Mouse (Mus musculus): ENCODE data around the gene Pp2d1. TPM values are rescaled to one million over a fixed set of nuclear protein-coding genes. Genes with fewer than 3 reads are reported as not detected.
A peak's percentile ranks its signal among the peaks of the same experiment; 100 is the strongest.
"Not testable (repeated sequence)": the region's sequence is repeated elsewhere in the genome, so short reads cannot be mapped to it uniquely, and the experiment has no call there.

Gene Pp2d1
- polyA plus RNA-seq, 1 experiment from 2014 or later: 0.15 TPM

DNA sequence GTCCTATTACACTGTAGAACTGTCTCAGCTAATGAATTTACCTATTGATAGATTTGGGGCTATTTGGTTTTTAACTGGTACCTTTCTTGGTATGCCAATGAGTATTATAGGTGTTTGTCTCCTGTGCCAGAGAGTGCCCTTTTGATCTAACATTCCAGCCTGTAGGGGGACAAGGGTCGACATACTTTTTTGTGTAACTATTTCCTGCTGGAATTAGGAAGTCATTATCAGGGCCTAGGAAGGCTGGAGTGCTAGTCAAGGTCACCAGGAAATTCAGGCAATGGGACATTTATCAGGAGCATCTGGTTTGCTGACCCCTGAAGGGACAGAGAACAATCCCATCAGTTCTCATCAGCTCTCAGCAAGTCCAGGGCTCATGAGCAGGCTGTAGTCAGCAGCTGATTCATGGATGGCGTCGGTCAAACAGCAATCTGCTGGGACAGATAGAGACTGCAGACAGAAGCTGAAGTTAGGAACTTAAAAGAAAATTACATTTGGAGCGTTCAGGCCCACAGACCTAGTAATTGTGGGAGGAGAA, 33.8 kb upstream of the Pp2d1 start:
- Histone ChIP-seq H3K36me3 (no peaks in the 10 kb centered on the region), H3K4me1 (peaks cover 25% of the 10 kb centered on the region), H3K27me3 (ENCODE audit: low read depth, poor library complexity, severe bottlenecking) (no peaks in the 10 kb centered on the region), H3K4me3 (no peak overlapping the region), H3K9me3 (replicated peaks) (no peaks in the 10 kb centered on the region), H3K27ac (replicated peaks) (no peak overlapping the region)
- no peak for DNase-seq (ENCODE audit: low spot score)
- 73% methylated on average over 4 of the region's 4 CpGs for WGBS

DNA sequence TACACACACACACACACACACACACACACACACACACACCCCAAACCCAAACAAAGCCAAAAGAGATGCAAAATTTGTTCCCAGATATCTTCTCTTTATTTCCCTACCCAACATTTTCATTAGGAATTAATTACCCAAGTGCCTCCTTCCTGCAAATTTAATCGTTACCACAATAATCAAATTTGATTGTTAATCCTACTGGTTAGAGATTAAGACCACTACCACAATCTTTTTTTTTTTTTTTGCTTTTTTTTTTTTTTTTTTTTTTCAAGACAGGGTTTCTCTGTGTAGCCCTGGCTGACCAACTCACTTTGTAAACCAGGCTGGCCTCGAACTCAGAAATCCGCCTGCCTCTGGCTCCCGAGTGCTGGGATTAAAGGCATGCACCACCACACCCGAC, 31.7 kb upstream of the Pp2d1 start:
- peaks cover 35% of the 10 kb centered on the region for H3K4me1 ChIP-seq
- DNase-seq (ENCODE audit: low spot score); H3K9me3 ChIP-seq (replicated peaks); H3K27ac ChIP-seq (replicated peaks); H3K27me3 ChIP-seq (ENCODE audit: low read depth, poor library complexity, severe bottlenecking); H3K36me3 ChIP-seq; H3K4me3 ChIP-seq: not testable (repeated sequence)
- 86% methylated on average over 5 of the region's 5 CpGs for WGBS

DNA sequence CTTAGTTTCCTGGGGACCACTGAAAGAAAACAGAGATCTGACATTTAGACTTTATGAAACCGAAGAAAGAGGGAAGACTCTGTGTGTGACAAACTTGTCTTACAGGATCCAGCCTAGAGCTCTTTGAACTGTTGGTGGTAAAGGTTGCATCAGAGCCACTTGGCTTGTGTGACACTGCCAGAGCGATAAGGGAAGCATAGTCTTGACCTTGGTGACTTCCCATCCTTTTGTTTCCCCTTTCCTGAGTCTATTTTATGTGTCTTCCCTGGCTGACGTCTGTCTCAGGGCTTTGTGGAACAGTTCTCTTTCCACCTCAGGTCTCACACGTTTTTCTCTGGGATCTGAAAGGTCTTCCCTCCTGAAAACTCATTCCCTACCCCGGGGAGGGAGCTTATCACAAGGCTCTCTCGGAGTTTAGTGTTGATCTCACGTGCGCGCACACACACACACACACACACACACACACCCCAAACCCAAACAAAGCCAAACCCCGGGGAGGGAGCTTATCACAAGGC, 31.2 kb upstream of the Pp2d1 start:
- H3K27me3 ChIP-seq (ENCODE audit: low read depth, poor library complexity, severe bottlenecking): no peaks in the 10 kb centered on the region
- H3K9me3 ChIP-seq (replicated peaks): no peaks in the 10 kb centered on the region
- 38% methylated on average over 10 of the region's 10 CpGs for WGBS
- H3K4me1 ChIP-seq: peaks cover 38% of the 10 kb centered on the region
- 0 out of 2 replicates have a peak overlapping the region, but pooled peaks have one; percentile 28 for H3K27ac ChIP-seq (replicated peaks)
- DNase-seq (ENCODE audit: low spot score): no peak
- no peak overlapping the region for H3K4me3 ChIP-seq
- no peaks in the 10 kb centered on the region for H3K36me3 ChIP-seq

DNA sequence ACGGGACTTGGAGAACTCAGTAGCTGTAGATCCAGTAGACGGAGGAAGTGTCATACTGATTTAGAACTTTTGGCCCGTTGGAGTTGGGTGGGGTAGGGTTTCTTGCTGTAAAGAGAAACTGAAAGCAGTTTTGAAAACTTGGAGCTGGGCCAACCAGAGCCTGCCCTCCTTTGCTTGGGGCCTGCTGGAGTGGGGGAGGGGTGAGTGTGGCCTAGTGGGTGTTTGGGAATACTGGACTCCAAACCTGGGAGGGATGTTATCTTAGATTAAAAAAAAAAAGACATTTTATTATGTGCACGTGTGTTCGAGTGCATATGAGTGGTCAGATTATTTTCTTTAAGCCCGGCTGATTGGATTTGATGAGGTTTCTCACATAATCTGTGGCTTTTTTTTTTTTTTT, 30.6 kb upstream of the Pp2d1 start:
- Histone ChIP-seq H3K9me3 (replicated peaks) (no peaks in the 10 kb centered on the region), H3K27me3 (ENCODE audit: low read depth, poor library complexity, severe bottlenecking) (no peaks in the 10 kb centered on the region), H3K4me3 (no peak overlapping the region), H3K36me3 (no peaks in the 10 kb centered on the region), H3K27ac (replicated peaks) (no peak overlapping the region), H3K4me1 (peaks cover 38% of the 10 kb centered on the region)
- 65% methylated on average over 6 of the region's 6 CpGs for WGBS
- DNase-seq (ENCODE audit: low spot score): no peak

DNA sequence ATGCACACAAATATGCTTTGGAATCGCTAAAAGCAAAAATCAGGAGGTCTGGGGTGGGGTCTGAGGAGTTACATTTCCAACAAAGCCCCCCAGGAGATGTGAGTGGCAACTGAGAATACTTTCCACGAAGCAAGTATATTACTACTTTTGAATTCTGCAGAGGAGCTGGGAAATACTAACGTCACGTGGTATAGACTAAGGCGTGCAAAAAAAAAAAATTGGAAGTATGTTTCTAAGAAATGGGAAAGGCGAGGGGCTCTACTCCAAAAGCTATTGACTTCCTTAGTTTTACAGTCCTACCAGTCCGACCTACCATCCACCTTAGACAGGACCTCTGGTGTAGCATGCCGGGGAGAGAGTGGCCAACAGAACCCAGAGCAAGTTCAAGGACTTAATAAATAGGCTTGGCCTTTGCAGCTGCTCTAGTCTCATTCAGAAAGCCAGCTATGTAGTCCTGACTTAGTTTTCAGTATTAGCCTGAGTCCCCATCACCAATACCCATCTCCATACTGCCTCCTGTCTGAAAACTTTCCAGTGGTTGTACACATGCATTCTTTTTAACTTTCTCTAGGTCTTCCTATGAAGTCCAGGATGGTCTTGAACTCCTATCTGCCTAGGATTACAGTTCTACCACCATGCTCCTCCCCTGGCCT, 29.6 kb upstream of the Pp2d1 start:
- H3K36me3 ChIP-seq: no peaks in the 10 kb centered on the region
- peak overlapping the region; percentile 99 for H3K27ac ChIP-seq (replicated peaks)
- H3K27me3 ChIP-seq (ENCODE audit: low read depth, poor library complexity, severe bottlenecking): no peaks in the 10 kb centered on the region
- no peak for DNase-seq (ENCODE audit: low spot score)
- WGBS: 32% methylated on average over 8 of the region's 8 CpGs
- peak overlapping the region; percentile 90 for H3K4me3 ChIP-seq
- H3K4me1 ChIP-seq: peaks cover 38% of the 10 kb centered on the region
- no peaks in the 10 kb centered on the region for H3K9me3 ChIP-seq (replicated peaks)

DNA sequence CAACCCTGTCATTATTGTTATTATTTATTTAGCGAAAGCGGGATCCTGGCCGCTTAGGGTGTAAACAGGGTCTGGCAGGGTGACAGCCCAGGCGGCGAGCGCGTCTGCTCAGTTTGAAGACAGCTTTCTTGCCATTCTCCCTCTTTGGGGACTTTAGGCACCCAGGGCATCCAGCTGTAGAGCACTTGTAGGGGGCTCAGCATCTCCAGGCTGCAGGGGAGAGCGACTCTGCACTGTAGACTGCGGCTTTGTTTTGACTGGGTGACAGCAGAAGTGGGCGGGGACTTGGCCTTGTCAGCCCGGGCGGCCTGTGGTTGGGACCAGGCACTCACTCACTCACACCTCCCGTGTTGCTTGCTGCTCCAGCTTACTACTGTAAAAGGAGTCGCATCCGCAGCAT, 28.9 kb upstream of the Pp2d1 start:
- peak overlapping the region; percentile 99 for H3K27ac ChIP-seq (replicated peaks)
- DNase-seq (ENCODE audit: low spot score): peak; percentile 73
- peak overlapping the region; percentile 90 for H3K4me3 ChIP-seq
- no peaks in the 10 kb centered on the region for H3K9me3 ChIP-seq (replicated peaks)
- 0% methylated on average over 15 of the region's 15 CpGs for WGBS
- no peaks in the 10 kb centered on the region for H3K36me3 ChIP-seq
- H3K4me1 ChIP-seq: peaks cover 38% of the 10 kb centered on the region
- no peaks in the 10 kb centered on the region for H3K27me3 ChIP-seq (ENCODE audit: low read depth, poor library complexity, severe bottlenecking)

DNA sequence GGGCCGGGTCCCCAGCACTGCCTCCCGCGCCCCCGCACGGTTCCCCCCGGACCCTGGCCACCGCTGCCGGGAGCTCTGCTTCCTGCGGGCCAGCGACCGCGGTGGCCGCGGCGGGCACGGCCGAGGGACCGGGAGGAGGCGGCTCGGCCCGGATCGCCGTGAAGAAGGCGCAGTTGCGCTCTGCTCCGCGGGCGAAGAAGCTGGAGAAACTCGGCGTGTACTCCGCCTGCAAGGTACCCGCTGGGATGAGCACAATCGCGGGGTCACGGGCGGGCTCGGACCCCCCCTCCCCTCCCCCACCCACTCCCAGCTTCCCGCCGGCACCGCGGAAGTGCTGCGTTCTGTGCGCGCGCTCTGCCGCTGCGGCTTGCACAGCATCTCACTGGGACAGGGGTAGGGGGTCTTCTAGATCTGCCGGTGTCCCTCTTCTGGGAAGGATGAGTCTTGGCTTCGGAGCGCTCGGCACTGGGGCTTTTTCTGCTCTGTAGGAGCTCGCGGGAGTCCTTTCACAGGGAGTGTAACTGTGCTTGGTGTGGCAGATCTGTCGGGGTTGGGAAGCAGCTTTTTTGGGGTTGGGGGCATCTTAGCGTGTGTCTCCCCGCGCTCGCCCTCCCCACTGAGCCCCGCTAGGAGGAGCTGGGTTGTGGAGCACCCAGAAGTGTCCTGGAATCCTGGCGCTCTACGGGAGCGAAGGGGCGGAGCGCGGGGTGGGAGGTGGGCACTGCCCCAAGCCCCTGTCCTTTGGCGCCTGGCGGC, 28.3 kb upstream of the Pp2d1 start:
- no peaks in the 10 kb centered on the region for H3K9me3 ChIP-seq (replicated peaks)
- no peaks in the 10 kb centered on the region for H3K27me3 ChIP-seq (ENCODE audit: low read depth, poor library complexity, severe bottlenecking)
- peak; percentile 76 for DNase-seq (ENCODE audit: low spot score)
- no peaks in the 10 kb centered on the region for H3K36me3 ChIP-seq
- H3K27ac ChIP-seq (replicated peaks): peak overlapping the region; percentile 99
- WGBS: under 1% methylated on average over 57 of the region's 67 CpGs
- peak overlapping the region; percentile 90 for H3K4me3 ChIP-seq
- H3K4me1 ChIP-seq: peaks cover 38% of the 10 kb centered on the region

DNA sequence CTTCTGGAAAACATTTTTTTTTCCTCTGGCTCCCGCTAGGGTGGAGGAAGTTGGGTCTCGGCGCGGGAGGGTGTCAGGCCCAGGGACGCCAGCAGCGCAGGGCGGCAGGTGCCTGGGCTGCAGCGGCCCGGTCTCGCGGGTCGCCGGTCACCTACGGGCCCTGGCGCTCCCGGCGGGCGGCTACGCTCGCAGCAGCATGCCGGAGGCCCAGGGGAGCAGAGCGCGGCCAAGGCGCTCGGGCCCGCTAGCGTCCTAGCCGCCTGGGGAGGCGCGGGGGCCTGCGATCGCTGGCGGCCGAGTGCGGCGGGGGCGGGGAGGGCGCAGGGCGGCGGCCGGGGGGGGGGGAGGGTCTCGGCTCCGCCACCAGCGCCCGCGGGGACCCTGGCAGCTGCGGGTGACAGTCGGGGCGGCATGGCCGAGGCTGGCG, 27.7 kb upstream of the Pp2d1 start:
- peak overlapping the region; percentile 90 for H3K4me3 ChIP-seq
- no peaks in the 10 kb centered on the region for H3K9me3 ChIP-seq (replicated peaks)
- peak overlapping the region; percentile 99 for H3K27ac ChIP-seq (replicated peaks)
- H3K36me3 ChIP-seq: no peaks in the 10 kb centered on the region
- peaks cover 38% of the 10 kb centered on the region for H3K4me1 ChIP-seq
- WGBS: 0% methylated on average over 23 of the region's 51 CpGs
- DNase-seq (ENCODE audit: low spot score): peak; percentile 71
- H3K27me3 ChIP-seq (ENCODE audit: low read depth, poor library complexity, severe bottlenecking): no peaks in the 10 kb centered on the region

DNA sequence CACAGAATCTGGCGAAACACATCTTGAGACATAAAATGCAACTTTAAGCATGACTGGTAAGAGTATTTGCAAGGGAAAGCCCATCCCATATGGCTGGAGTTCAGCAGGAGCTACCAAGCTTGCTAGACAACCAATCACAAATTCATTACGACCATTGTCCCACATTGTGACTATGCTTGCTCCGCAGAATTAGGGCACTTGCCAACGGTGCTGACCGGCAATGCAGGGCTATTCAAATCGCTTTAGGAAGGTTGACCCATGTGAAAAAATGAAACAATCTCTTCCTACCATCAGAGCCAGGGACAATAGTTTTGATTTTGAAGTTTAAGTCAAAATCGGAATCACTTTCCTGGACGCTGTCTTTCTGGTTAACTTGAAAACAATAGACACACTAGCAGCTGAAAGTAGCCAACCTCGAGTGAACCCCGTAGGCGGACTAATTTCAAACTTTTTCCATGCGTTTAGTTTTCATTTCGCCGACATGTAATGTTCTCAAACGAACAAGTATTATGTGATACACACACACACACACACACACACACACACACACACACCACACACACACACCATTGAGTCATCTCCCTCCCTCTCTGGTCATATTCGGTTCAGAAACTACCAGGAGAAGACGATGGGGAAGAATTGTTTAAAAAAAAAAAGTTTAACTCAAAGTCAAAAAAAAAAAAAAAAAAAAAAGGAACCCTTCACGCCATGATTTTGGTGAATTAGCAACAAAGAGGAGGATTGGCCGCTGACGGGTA, 27.1 kb upstream of the Pp2d1 start, which contains the start of gene Kat2b:
TSS of gene Kat2b (plus strand) at position 701 of the 758 bp plus-strand sequence.
- Histone ChIP-seq H3K4me3 (peak within 1 kb of the TSS; percentile 90), H3K4me1 (peaks cover 38% of the 10 kb centered on the region), H3K27me3 (ENCODE audit: low read depth, poor library complexity, severe bottlenecking) (no peaks in the 10 kb centered on the region), H3K27ac (replicated peaks) (peak within 1 kb of the TSS; percentile 99), H3K36me3 (no peaks in the 10 kb centered on the region), H3K9me3 (replicated peaks) (no peaks in the 10 kb centered on the region)
- DNase-seq (ENCODE audit: low spot score): peak; percentile 52
- 2% methylated on average over 20 of the region's 20 CpGs for WGBS

DNA sequence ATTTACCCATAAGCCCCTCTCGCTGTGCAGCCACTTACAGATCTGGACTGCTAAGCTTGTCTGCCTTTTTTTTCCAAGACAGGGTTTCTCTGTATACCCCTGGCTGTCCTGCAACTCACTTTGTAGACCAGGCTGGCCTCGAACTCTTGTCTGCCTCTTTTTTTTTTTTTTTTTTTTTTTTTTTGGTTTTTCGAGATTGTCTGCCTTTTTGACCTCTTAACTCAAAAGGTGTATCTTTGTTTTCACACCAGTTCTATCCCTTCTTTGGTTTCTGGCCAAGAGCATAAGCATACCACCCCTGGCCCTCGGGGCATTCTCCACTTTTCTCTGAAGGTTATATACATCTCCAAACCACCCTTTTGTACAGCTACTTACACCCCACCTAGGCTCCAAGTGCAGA, 25.6 kb upstream of the Pp2d1 start:
- Histone ChIP-seq H3K27ac (replicated peaks) (no peak overlapping the region), H3K36me3 (no peaks in the 10 kb centered on the region), H3K4me3 (no peak overlapping the region), H3K9me3 (replicated peaks) (no peaks in the 10 kb centered on the region), H3K27me3 (ENCODE audit: low read depth, poor library complexity, severe bottlenecking) (no peaks in the 10 kb centered on the region), H3K4me1 (peaks cover 28% of the 10 kb centered on the region)
- DNase-seq (ENCODE audit: low spot score): no peak
- 96% methylated on average over 4 of the region's 4 CpGs for WGBS

DNA sequence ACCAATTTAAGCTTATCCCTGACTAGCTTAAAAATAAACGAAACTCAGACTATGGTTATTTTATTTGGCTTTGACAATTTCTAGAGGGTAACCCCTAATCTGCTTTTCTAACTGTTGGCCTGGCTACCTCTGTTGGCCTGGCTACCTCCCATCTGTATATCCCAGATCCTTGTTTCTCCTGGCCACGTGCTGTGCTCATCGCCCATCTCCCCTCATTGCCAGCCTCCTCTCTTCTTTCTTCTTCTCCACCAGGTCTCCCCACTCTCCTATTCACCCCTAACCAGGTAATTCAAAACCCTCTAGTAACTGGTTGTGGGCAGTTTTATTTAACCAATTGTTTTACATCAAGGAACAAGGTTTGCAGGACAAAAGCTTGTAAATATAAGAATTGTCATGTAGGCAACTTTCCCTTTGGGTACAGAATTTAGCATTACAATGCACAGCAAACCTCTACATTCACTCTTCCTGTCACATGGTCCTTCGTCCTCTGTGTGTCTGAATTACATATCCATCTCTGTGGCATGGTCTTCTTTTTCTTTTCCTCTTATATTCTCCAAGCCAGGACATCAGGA, 22.3 kb upstream of the Pp2d1 start:
- Histone ChIP-seq H3K27me3 (ENCODE audit: low read depth, poor library complexity, severe bottlenecking) (no peaks in the 10 kb centered on the region), H3K9me3 (replicated peaks) (no peaks in the 10 kb centered on the region), H3K4me1 (peaks cover 8% of the 10 kb centered on the region), H3K36me3 (no peaks in the 10 kb centered on the region), H3K27ac (replicated peaks) (no peak overlapping the region), H3K4me3 (no peak overlapping the region)
- WGBS: 87% methylated on average over 4 of the region's 4 CpGs
- DNase-seq (ENCODE audit: low spot score): no peak

DNA sequence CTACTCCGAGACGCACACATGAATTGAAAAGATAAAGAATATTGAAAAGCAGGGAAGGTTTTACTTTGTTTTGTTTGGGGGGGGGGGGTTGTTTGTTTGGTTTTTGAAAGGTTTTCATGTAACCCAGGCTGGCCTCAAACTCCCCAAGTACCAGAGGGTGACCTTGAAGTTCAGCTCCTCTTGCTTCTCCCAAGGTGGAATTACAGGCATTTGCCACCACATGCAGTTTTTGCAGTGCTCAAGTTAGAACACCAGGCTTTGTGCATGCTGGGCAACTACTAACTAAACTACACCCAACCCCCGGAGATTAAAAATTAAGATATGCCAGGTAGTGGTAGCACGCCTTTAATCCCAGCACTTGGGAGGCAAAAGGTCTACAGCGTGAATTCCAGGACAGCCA, 20.4 kb upstream of the Pp2d1 start:
- WGBS: 92% methylated on average over 5 of the region's 5 CpGs
- Histone ChIP-seq H3K4me1 (no peaks in the 10 kb centered on the region), H3K4me3 (no peak overlapping the region), H3K9me3 (replicated peaks) (no peaks in the 10 kb centered on the region), H3K36me3 (no peaks in the 10 kb centered on the region), H3K27me3 (ENCODE audit: low read depth, poor library complexity, severe bottlenecking) (no peaks in the 10 kb centered on the region), H3K27ac (replicated peaks) (no peak overlapping the region)
- no peak for DNase-seq (ENCODE audit: low spot score)
